Mouse (Mus musculus) neural tube, embryonic 11.5 days (tissue): ENCODE results near the gene Ddx23. TPM values are rescaled to one million over a fixed set of nuclear protein-coding genes. Genes with fewer than 3 reads are reported as not detected.

Experiments
- ATAC-seq: fragments of 200-750 bp; cut with Nextera tagmentation; 2 replicates; pipeline ENCODE4 v1.8.0; 2017; ENCODE audit warnings: moderate number of reproducible peaks, mild to moderate bottlenecking, moderate TSS enrichment, moderate library complexity; ENCODE audit not compliant: insufficient read depth, low FRiP score, low TSS enrichment
- DNase-seq: peaks from one replicate; pipeline ENCODE4 v3.0.0-alpha.2; 2015; ENCODE audit warnings: low spot score
- H3K27ac ChIP-seq: fragments of 300-500 bp; sonication (generic); 2 replicates; pipeline ENCODE4 v1.5.1; 2014; ENCODE audit warnings: low read depth, mild to moderate bottlenecking, low read length
- H3K27me3 ChIP-seq: fragments of 300-500 bp; sonication (generic); 2 replicates; pipeline ENCODE4 v1.6.1; 2014; ENCODE audit warnings: mild to moderate bottlenecking, low read length, mixed read lengths; ENCODE audit not compliant: control insufficient read depth, insufficient read depth
- H3K36me3 ChIP-seq: fragments of 300-500 bp; sonication (generic); 2 replicates; pipeline ENCODE4 v1.6.1; 2014; ENCODE audit warnings: mild to moderate bottlenecking, low read length, moderate library complexity, mixed read lengths; ENCODE audit not compliant: control insufficient read depth, insufficient read depth
- H3K4me1 ChIP-seq: fragments of 300-500 bp; sonication (generic); 2 replicates; pipeline ENCODE4 v1.6.1; 2014; ENCODE audit warnings: low read length, mixed read lengths; ENCODE audit not compliant: control insufficient read depth, insufficient read depth
- H3K4me2 ChIP-seq: fragments of 300-500 bp; sonication (generic); 2 replicates; pipeline ENCODE4 v1.6.1; 2014; ENCODE audit warnings: low read depth, mild to moderate bottlenecking, moderate library complexity
- H3K4me3 ChIP-seq: fragments of 300-500 bp; sonication (generic); 2 replicates; pipeline ENCODE4 v1.5.1; 2014; ENCODE audit warnings: low read depth, low read length
- H3K9ac ChIP-seq: fragments of 300-500 bp; sonication (generic); 2 replicates; pipeline ENCODE4 v1.6.1; 2014; ENCODE audit warnings: mild to moderate bottlenecking, low read length
- H3K9me3 ChIP-seq: fragments of 300-500 bp; sonication (generic); 2 replicates; pipeline ENCODE4 v1.6.1; 2016; ENCODE audit warnings: low read length; ENCODE audit not compliant: control insufficient read depth
- WGBS: fragments of 180-500 bp; shearing (Covaris S2); extraction: QIAGEN DNeasy Blood & Tissue Kit; methylation state at CpG from one replicate; pipeline ENCODE4 v1.1.7; 2014; 5-methylcytosine and 5-hydroxymethylcytosine counted together
- polyA plus RNA-seq: library from polyadenylated mRNA; unstranded; fragments of >200 nt; fragmentation: Nextera tagmentation; extraction: Ambion mirVana; gene quantifications from 2 replicates; pipeline ENCODE4 v1.2.1, GENCODE M21; 2014

Gene Ddx23
- polyA plus RNA-seq, 1 experiment from 2014 or later = 19.5 TPM

- H3K27me3 ChIP-seq = no peaks in the 10 kb centered on the region
- 3% methylated on average over 12 of the region's 12 CpGs for WGBS
- DNase-seq = peak; percentile 33
- peak overlapping the region; percentile 86; the same call in 1 of the 2 replicates for H3K27ac ChIP-seq
- H3K4me2 ChIP-seq = peak overlapping the region; percentile 94
- peak overlapping the region; percentile 86 for H3K4me3 ChIP-seq
- no peaks in the 10 kb centered on the region for H3K9me3 ChIP-seq
- H3K36me3 ChIP-seq = no peaks in the 10 kb centered on the region
- H3K4me1 ChIP-seq = peaks cover 14% of the 10 kb centered on the region
- H3K9ac ChIP-seq = peak overlapping the region; percentile 89
- ATAC-seq = no peak
These were observed 52.5 kb downstream of the Ddx23 start for GRCm38 (mm10) chr15:98610131-98610633.

GRCm38 (mm10) chr15:98609331-98610130, 53.2 kb downstream of the Ddx23 start, which contains the start of gene Adcy6:
Gene Adcy6 (minus strand): TSS chr15:98610076.
- H3K9me3 ChIP-seq = no peaks in the 10 kb centered on the region

GRCm38 (mm10) chr15:98608784-98609250, 53.9 kb downstream of the Ddx23 start:
- peak; percentile 47 for DNase-seq
- no peaks in the 10 kb centered on the region for H3K9me3 ChIP-seq
- H3K4me2 ChIP-seq = peak overlapping the region; percentile 94
- H3K27ac ChIP-seq = peak overlapping the region; percentile 86
- H3K36me3 ChIP-seq = 0 out of 2 replicates have a peak, but pooled peaks cover 4% of the 10 kb centered on the region
- H3K27me3 ChIP-seq = no peaks in the 10 kb centered on the region
- H3K4me3 ChIP-seq = peak overlapping the region; percentile 86
- H3K4me1 ChIP-seq = peaks cover 14% of the 10 kb centered on the region
- peak; percentile 58 for ATAC-seq
- WGBS = 0% methylated on average over 14 of the region's 26 CpGs
- peak overlapping the region; percentile 89 for H3K9ac ChIP-seq

More at GRCm38 (mm10) chr15:98609331-98610130, 53.2 kb downstream of the Ddx23 start, which contains the start of gene Adcy6:
- WGBS = under 1% methylated on average over 51 of the region's 75 CpGs
- Histone ChIP-seq H3K9ac (peak within 1 kb of the TSS; percentile 89), H3K27me3 (no peaks in the 10 kb centered on the region), H3K4me1 (peaks cover 14% of the 10 kb centered on the region), H3K36me3 (no peaks in the 10 kb centered on the region), H3K27ac (peak within 1 kb of the TSS; percentile 86), H3K4me2 (peak within 1 kb of the TSS; percentile 94), H3K4me3 (peak within 1 kb of the TSS; percentile 86)
- DNase-seq = peak; percentile 90
- ATAC-seq = peak; percentile 83

GRCm38 (mm10) chr15:98608058-98608783, 54.5 kb downstream of the Ddx23 start:
- ATAC-seq (no peak), DNase-seq (no peak)
- Histone ChIP-seq H3K4me3 (peak overlapping the region; percentile 86), H3K27ac (no peak overlapping the region), H3K9me3 (no peaks in the 10 kb centered on the region), H3K36me3 (0 out of 2 replicates have a peak, but pooled peaks cover 6% of the 10 kb centered on the region), H3K9ac (peak overlapping the region; percentile 89), H3K4me2 (peak overlapping the region; percentile 94), H3K27me3 (no peaks in the 10 kb centered on the region), H3K4me1 (peaks cover 14% of the 10 kb centered on the region)
- WGBS = 15% methylated on average over 9 of the region's 10 CpGs

GRCm38 (mm10) chr15:98607557-98607956, 55.1 kb downstream of the Ddx23 start:
- H3K9ac ChIP-seq = peak overlapping the region; percentile 26; the same call in 1 of the 2 replicates
- peak overlapping the region; percentile 94 for H3K4me2 ChIP-seq
- DNase-seq = no peak
- ATAC-seq = no peak
- H3K27me3 ChIP-seq = no peaks in the 10 kb centered on the region
- H3K36me3 ChIP-seq = peaks cover 8% of the 10 kb centered on the region; the same call in 1 of the 2 replicates
- H3K4me1 ChIP-seq = peaks cover 14% of the 10 kb centered on the region
- peak overlapping the region; percentile 86 for H3K4me3 ChIP-seq
- WGBS = 51% methylated on average over 4 of the region's 4 CpGs
- H3K27ac ChIP-seq = no peak overlapping the region
- no peaks in the 10 kb centered on the region for H3K9me3 ChIP-seq

GRCm38 (mm10) chr15:98606739-98607138, 56.0 kb downstream of the Ddx23 start:
- H3K4me2 ChIP-seq = no peak overlapping the region
- H3K27me3 ChIP-seq = no peaks in the 10 kb centered on the region
- ATAC-seq = no peak
- 65% methylated on average over 9 of the region's 9 CpGs for WGBS
- H3K4me1 ChIP-seq = peaks cover 14% of the 10 kb centered on the region
- H3K27ac ChIP-seq = no peak overlapping the region
- no peak overlapping the region for H3K9ac ChIP-seq
- peaks cover 8% of the 10 kb centered on the region; the same call in 1 of the 2 replicates for H3K36me3 ChIP-seq
- DNase-seq = no peak
- H3K4me3 ChIP-seq = no peak overlapping the region
- no peaks in the 10 kb centered on the region for H3K9me3 ChIP-seq

GRCm38 (mm10) chr15:98606051-98606536, 56.6 kb downstream of the Ddx23 start:
- Histone ChIP-seq H3K27ac (no peak overlapping the region), H3K27me3 (no peaks in the 10 kb centered on the region), H3K9me3 (no peaks in the 10 kb centered on the region), H3K9ac (no peak overlapping the region), H3K36me3 (peaks cover 8% of the 10 kb centered on the region; the same call in 1 of the 2 replicates), H3K4me2 (no peak overlapping the region), H3K4me3 (no peak overlapping the region), H3K4me1 (peaks cover 14% of the 10 kb centered on the region)
- 90% methylated on average over 12 of the region's 12 CpGs for WGBS
- ATAC-seq (no peak), DNase-seq (no peak)

- no peak for DNase-seq
- Histone ChIP-seq H3K9ac (no peak overlapping the region), H3K4me3 (no peak overlapping the region), H3K9me3 (no peaks in the 10 kb centered on the region), H3K27me3 (no peaks in the 10 kb centered on the region), H3K36me3 (peaks cover 15% of the 10 kb centered on the region), H3K27ac (no peak overlapping the region), H3K4me1 (peaks cover 11% of the 10 kb centered on the region), H3K4me2 (no peak overlapping the region)
- 94% methylated on average over 24 of the region's 24 CpGs for WGBS
- no peak for ATAC-seq
These were observed 58.6 kb downstream of the Ddx23 start for GRCm38 (mm10) chr15:98604041-98604575.
